Mouse (Mus musculus) olfactory bulb, adult 2 months (tissue): ENCODE data around the gene Rab8b. TPM values are rescaled to one million over a fixed set of nuclear protein-coding genes. Genes with fewer than 3 reads are reported as not detected.
"Not testable (repeated sequence)": the region's sequence is repeated elsewhere in the genome, so short reads cannot be mapped to it uniquely, and the experiment has no call there.

Experiments used
- H3K27ac ChIP-seq: fragments of 200-500 bp; 2 replicates; pipeline ENCODE4 v1.5.1; 2012; ENCODE audit warnings: low read depth, low read length; ENCODE audit not compliant: insufficient read depth
- H3K4me1 ChIP-seq: fragments of 200-500 bp; 2 replicates; pipeline ENCODE4 v1.6.1; 2012; ENCODE audit warnings: low read length; ENCODE audit not compliant: control insufficient read depth, insufficient read depth
- H3K4me3 ChIP-seq: fragments of 200-500 bp; 2 replicates; pipeline ENCODE4 v1.5.1; 2012; ENCODE audit warnings: mild to moderate bottlenecking, low read depth, low read length, moderate library complexity; ENCODE audit not compliant: insufficient read depth
- CTCF ChIP-seq: fragments of 200-500 bp; IDR thresholded peaks from 2 replicates; pipeline ENCODE4 v1.5.1; 2012; ENCODE audit warnings: low read depth, mild to moderate bottlenecking, low read length, moderate library complexity; ENCODE audit not compliant: insufficient read depth
- POLR2A ChIP-seq: fragments of 200-500 bp; IDR thresholded peaks from 2 replicates; pipeline ENCODE4 v1.6.1; 2012; ENCODE audit warnings: mild to moderate bottlenecking, low read depth, low read length, moderate library complexity; ENCODE audit not compliant: insufficient read depth
- WGBS: fragments of 180-500 bp; shearing (Covaris S2); methylation state at CpG from one replicate; pipeline ENCODE4 v1.1.7; 2018; 5-methylcytosine and 5-hydroxymethylcytosine counted together
- polyA plus RNA-seq: library from polyadenylated mRNA; stranded (reverse); fragments of >200 nt; gene quantifications from 2 replicates; pipeline ENCODE4 v1.2.4, GENCODE M21; 2012; ENCODE audit warnings: low replicate concordance; ENCODE audit not compliant: missing spikeins, insufficient read depth, insufficient read length

Rab8b gene
- polyA plus RNA-seq, 1 experiment, result not detected

DNA sequence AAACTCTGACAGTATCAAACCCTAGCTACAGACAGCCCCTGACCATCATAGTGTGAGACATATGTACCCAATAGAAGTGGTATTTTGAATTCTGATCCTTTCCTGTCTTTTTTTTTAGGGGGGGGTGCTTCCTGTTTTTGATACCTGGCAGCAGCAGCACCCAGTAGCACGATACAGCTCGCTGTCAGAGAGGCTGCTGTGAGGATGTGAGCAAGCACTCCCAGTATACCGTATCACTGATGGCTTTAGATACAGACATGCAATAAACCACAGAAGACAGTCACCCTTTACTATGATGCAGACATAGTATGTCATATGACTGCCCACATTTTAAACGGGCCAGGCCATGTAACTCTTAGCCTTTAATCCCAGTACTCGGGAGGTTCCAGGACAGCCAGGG, 36.0 kb downstream of the Rab8b start:
- no peak overlapping the region for H3K4me3 ChIP-seq
- 97% methylated on average over 5 of the region's 5 CpGs for WGBS
- H3K4me1 ChIP-seq, result 0 out of 2 replicates have a peak, but pooled peaks cover 5% of the 10 kb centered on the region
- TF ChIP-seq CTCF (no peak), POLR2A (no peak)
- H3K27ac ChIP-seq, result no peak overlapping the region

DNA sequence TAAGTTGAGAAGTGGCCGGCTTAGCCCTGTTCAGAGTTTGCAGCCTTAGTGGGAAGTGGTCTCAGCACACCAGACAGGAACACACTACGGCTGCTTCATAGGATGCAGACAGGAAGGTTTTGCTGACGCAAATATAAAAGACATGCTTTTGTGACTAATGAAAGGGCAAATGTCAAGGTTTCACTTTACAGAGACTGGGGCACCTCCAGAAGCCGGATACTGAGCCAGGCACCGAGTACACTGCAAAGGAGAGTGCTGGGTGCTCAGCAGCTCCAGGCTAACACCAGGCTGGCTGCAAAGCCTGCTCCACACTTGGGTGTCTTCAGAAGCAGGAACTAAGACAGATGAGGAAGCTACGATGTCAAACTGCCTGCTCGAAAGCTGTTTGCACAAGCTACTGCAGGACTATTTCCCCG, 37.1 kb downstream of the Rab8b start:
- H3K4me1 ChIP-seq, result 0 out of 2 replicates have a peak, but pooled peaks cover 5% of the 10 kb centered on the region
- 86% methylated on average over 8 of the region's 8 CpGs for WGBS
- H3K4me3 ChIP-seq, result no peak overlapping the region
- H3K27ac ChIP-seq, result no peak overlapping the region
- no peak for TF ChIP-seq POLR2A
- no peak for TF ChIP-seq CTCF

DNA sequence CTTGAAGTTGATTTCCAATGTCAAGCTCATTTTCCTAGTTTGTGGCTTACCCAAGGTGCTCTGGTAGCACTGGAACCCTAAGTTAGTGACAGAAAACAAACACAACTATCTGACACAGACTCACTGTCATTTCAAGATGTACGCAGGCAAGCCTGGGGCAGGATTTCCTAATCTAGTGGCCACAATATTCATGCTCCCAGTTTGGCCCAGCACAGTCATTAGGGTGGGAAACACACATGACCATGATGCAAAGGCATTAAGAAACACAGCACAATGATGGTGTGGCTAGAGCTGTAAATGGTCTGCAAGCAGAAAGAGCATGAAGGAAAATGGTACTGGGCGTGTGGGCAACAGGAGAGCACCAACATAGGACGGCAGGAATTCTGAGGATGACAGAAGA, 37.6 kb downstream of the Rab8b start:
- Histone ChIP-seq H3K27ac (no peak overlapping the region), H3K4me3 (no peak overlapping the region), H3K4me1 (0 out of 2 replicates have a peak, but pooled peaks cover 5% of the 10 kb centered on the region)
- TF ChIP-seq POLR2A (no peak), CTCF (no peak)
- 93% methylated on average over 3 of the region's 3 CpGs for WGBS

DNA sequence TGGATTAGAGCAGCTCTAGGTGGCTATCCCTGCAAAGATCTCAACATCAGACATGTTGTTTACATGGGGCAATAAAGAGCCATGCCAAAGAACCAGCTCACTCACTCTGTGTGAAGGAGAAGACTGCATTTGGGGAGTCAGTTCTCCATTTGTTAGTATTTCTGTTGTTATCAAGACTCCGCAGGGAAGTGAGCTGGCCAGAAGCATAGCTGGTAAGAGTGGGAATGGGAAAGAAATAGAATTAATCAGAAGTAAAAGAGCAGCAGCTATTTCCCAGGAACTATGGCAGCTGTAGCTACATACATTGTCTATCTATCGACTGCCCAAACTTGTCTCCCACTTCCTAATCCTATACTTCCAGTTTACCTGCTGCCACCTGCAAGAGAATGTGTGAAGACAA, 38.7 kb downstream of the Rab8b start:
- WGBS, result 63% methylated on average over 2 of the region's 2 CpGs
- H3K4me3 ChIP-seq, result no peak overlapping the region
- TF ChIP-seq POLR2A, result no peak
- TF ChIP-seq CTCF, result no peak

DNA sequence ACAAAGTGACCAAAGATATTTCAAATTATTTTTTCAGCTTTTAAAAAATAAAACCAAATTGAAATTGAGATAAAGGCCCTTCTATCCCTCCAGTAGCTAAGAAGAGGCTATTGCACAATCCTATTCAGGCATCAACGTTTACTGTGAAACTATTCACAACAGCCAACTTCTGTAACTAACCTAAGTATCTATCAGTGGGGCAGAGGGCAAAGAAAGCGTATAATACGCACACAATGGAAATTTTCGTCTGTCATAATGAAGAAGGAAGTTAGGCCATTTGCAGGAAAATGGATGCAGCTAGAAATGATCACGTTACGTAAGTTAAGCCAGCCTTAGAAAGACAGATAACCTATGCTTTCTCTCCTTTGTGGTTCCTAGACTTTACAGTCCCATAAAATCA, 40.0 kb downstream of the Rab8b start:
- TF ChIP-seq POLR2A (no peak), CTCF (no peak)
- Histone ChIP-seq H3K4me1 (0 out of 2 replicates have a peak, but pooled peaks cover 2% of the 10 kb centered on the region), H3K4me3 (no peak overlapping the region), H3K27ac (no peak overlapping the region)
- 91% methylated on average over 6 of the region's 6 CpGs for WGBS

More for the DNA sequence above, 38.7 kb downstream of the Rab8b start:
- H3K4me1 ChIP-seq, result 0 out of 2 replicates have a peak, but pooled peaks cover 2% of the 10 kb centered on the region
- H3K27ac ChIP-seq, result no peak overlapping the region

DNA sequence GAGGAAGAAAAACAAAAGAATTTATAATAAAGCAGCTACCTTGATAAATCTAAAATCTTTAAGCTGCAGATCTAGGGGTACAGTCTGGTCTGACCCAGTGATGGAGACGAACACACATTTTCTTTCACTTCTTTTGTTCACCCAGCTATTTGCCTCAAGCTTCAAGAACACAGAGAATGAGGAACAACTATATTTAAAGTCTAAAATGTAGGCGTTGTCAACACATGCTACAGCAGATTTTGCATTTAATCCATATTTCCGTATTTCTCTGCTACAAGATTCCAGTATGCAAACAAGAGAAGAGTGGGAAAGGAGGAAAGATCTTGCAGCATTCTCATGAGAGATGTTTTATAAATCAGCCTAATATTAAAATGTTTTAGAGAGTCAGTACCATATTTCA, 40.6 kb downstream of the Rab8b start:
- H3K4me1 ChIP-seq, result 0 out of 2 replicates have a peak, but pooled peaks cover 2% of the 10 kb centered on the region
- TF ChIP-seq POLR2A (no peak), CTCF (no peak)
- no peak overlapping the region for H3K27ac ChIP-seq
- 87% methylated on average over 3 of the region's 3 CpGs for WGBS
- H3K4me3 ChIP-seq, result no peak overlapping the region

DNA sequence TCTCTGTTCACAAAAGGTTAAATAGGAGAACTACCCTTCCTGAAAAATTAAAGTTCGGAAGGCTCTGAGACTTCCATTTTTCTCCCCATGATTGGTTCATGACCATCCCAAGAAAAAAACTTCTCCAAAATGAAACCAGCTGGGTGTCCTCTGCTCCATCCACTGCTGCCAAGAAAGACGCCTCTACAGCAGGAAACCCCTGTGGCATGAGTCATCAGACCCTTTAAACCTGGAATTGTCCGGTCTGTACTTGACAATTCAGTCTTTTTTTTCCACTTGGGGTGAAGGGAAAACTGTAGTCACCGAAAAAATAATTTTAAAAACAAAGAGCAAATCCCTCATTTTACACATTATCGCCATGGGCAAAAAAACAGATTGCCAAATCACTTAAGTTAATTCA, 42.9 kb downstream of the Rab8b start:
- TF ChIP-seq POLR2A (no peak), CTCF (no peak)
- Histone ChIP-seq H3K4me3 (no peak overlapping the region), H3K27ac (no peak overlapping the region), H3K4me1 (no peaks in the 10 kb centered on the region)
- WGBS, result 56% methylated on average over 5 of the region's 5 CpGs

DNA sequence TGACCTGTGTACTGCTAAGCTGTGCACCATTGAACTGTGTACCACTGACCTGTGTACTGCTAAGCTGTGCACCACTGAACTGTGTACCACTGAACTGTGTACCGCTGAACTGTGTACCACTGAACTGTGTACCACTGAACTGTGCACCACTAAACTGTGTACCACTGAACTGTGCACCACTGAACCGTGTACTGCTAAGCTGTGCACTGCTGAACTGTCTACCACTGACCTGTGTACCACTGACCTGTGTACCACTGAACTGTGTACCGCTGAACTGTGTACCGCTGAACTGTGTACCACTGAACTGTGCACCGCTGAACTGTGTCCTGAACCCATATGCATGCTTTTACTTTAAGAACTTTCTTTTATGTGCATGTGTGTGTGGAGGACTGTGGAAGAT, 45.2 kb downstream of the Rab8b start:
- no peak overlapping the region for H3K27ac ChIP-seq
- no peak for TF ChIP-seq CTCF
- TF ChIP-seq POLR2A, result no peak
- 97% methylated on average over 5 of the region's 5 CpGs for WGBS

DNA sequence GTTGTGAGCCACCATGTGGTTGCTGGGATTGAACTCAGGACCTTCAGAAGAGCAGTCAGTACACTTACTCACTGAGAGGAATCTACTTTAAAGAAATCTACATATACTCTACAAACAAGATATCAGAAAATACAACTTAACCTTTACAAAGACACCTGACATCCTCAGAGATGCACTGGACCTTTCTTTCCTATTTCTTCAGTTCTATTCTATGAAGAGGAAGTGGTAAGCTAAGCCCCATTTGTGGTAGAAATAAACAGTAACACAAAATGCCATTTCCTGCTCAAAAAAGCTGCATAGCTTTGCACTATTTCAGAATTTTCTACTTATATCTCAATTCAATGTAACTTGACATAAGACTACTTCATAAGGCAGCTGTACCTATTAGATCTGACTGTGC, 46.0 kb downstream of the Rab8b start:
- H3K27ac ChIP-seq, result no peak overlapping the region
- no peak for TF ChIP-seq CTCF
- no peaks in the 10 kb centered on the region for H3K4me1 ChIP-seq
- H3K4me3 ChIP-seq, result no peak overlapping the region

More for the DNA sequence above, 45.2 kb downstream of the Rab8b start:
- no peak overlapping the region for H3K4me3 ChIP-seq
- H3K4me1 ChIP-seq, result no peaks in the 10 kb centered on the region

DNA sequence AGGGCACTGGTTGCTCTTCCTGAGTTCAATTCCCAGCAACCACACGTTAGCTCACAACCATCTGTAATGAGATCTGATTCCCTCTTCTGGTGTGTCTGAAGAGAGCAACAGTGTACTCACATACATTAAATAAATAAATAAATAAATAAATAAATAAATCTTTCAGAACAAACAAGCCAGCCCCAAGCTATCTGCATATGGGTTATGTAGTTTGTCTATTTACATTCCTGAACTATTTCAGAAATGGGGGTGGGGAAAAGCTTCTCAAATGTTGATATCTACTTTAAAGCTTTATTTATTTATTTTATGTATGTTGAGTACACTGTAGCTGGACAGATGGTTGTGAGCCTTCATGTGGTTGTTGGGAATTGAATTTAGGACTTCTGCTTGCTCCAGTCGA, 46.5 kb downstream of the Rab8b start:
- WGBS, result 87% methylated on average over 2 of the region's 2 CpGs
- H3K27ac ChIP-seq, H3K4me3 ChIP-seq, H3K4me1 ChIP-seq: not testable (repeated sequence)
